Mouse (Mus musculus) right cerebral cortex, postnatal 14 days (tissue): ENCODE data around the gene Gna14.
A peak's percentile ranks its signal among the peaks of the same experiment; 100 is the strongest.

Experiments
- DNase-seq: peaks from one replicate; pipeline ENCODE4 v3.0.0; 2022

Gna14 gene

DNA sequence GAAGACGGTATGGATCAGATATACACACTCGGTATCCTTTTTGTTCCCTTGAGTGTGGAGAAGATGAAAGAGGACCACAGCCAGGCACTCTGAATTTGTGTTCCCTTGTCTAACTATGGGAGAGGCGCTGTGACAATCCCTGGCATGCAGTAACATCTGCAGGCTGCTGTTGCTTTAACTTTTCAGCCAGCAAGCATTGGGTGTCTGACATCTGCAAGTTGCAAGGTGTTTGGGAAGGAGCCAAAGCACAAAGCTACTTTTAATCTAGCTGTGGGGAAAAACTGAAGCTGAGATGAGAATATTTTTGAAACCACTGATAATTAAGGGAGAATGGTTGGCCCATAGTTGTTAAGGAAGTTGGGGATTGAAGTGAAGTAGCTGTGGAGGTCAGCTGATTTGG, 83.0 kb downstream of the Gna14 start:
- no peak for DNase-seq

DNA sequence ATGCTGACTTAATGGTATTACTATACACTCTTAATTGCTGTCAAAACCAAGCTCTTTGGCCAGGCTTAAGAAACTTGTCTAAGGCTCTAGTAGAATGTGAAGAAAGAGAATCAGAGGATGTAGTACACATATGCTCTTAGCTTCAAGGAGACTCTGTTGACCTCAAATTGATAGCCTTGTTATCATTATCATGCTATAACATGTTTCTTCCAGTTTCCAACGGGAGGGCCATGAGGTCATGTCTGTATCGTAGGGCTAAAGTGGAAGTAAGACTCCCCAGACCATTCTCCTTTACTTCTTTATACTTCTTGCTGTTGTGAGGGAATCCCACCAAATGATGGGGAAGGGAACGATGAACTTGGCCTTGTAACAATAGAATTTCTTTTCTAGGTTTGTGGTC, 85.0 kb downstream of the Gna14 start:
- DNase-seq, result no peak

DNA sequence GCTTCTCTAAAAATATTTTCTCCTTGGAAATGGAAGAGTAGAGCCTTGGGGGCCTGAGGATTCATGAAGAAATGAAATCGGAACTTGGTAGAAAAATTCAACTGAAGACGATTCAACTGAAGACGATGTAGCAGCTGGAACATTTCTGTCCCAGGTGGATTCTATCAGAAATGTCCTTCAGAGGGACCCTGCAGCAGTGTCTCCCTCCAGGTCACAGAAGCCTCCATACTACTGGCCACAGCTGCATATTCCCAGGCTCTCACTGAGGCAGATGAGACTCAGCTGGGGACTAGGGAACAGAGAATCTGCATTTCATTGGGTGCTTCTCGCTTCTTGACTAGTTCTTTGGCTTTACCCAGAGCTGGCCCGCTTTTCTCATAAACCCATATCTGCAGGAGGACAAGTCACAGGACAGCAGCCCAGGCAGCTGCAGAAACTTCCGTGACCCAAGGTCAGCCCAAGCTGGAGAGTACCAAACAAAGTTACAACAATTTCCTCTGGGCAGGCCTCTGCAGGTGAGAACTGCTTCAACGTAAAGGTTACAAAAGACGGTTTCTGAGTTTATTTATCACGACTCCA, 90.8 kb downstream of the Gna14 start:
- no peak for DNase-seq

DNA sequence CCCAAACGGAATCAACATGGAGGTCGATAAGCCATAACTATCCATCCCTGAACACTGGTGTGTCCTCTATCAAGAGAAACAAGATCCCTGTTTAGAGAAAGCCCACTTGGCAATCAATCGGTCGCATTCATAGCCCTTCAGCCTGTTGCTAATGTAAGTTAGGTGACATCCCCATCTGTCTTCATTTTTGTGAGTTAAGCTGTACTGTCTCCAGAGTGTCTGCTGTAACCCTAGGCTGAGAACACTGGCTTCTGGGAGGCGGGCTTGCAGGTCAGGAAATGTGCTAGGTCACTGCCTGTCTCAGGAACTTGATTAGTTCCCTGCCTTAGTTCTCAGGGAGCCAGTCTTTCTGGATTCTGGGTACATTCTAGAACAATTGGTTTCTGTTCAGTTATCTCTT, 91.5 kb downstream of the Gna14 start:
- no peak for DNase-seq

DNA sequence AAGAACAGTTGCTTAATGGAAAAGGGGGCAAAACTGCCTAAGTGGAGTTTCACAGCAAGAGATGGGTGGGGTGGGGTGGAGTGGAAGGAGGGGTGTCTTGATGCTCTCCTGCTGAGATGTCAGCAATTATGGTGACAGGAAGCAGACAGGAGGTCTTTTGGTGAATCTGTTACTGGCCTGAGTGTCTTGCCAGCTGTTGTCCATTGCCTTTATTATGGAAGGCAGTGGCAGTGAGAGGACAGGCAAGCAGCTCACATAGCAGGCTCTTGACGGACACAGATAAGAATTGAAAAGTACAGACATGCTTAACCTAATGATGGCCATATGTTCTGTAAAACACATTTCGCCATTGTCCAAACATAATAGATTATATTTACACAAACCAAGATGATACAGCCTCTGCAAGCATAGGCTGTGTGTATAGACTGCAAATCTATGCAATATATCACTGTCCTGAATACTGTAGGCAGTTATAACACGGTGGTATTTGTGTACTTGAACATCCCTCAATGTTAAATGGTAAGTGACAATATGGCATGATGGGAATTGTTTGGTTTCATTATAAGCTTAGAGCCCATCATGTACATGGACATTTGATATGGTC, 92.8 kb downstream of the Gna14 start:
- no peak for DNase-seq

DNA sequence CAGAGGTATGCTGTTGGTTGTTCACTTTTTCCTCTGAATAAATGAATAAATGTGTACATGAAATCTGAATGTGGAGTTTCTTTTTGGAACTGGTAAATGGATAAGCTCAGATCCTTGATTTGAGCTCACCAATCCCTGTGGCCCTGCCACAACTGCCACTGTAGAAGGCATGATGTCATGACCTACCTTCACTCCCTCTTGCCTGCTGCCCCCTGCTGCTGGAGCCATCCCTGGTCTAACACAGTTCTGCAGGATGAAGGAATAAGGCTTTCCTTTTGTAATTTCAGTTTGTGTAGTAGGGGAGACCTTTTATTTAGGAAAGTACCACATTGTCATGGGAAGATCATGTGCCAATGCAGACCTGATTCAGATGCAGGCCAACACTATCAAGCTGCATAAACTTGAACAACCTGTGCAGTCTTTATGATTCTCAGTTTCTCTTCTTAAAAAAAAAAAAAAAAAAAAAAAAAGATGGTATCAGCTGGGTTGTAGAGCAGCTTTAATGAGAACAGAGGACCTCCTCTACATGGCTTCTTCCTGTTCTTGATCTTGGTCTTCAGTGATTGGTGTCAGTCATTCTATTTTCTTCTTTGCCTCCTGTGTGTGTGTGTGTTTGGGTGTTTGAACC, 93.8 kb downstream of the Gna14 start:
- DNase-seq, result peak; percentile 6

DNA sequence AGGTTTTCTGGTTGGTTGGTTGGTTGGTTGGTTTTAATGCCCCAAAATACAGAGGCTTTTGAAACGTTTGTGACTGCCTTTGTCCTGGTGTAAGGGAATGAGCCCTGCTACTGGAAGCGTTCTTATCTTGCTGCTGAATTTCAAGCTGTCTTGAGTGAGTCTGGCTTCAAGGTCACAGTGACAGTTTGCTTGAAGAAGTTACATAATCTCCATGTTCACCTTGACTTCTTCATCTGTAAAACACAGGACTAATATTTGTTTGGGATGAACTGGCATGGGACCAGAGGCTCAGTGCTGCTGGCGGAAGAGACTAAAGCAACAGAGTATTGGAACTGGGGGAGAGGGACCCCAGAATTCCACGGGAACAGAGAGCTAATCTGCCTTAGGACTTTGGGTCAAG, 94.4 kb downstream of the Gna14 start:
- DNase-seq, result no peak

DNA sequence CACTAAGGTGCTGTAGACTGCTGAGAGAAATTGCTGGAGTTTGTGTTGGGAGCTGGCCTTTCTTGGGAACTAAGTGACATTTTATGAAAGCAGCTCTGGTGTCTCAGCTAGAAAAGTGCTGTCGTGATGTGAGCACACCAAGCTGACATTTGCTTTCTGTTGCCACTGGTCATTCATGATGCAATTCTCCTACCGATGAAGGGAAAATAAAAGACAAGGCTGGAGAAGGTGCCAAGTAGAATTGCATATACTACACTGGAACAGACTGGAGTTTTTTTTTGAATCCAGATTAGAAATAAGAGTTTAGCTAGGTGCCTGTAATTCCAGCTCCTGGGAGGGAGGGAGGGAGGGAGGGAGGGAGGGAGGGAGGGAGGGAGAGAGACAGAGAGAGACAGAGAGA, 98.7 kb downstream of the Gna14 start:
- no peak for DNase-seq

DNA sequence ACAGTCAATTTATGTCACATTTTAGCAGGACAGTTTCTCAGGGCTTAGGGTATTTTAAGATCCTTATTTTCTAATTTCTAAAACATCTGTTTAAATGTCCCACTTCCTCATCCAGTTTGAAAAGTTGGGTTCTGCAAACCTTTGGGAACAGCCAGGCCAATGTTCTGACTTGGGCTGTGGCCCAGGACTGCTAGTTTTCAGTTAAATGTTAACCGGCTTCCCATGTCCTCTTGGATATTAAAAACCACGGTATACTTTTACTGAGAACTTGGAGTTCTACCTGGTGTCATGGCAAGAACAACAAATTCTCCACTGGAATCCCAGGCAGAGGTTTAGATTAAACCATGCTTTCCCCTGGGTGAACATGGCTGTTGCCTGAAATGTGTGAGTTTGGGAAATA, 102.9 kb downstream of the Gna14 start:
- no peak for DNase-seq

DNA sequence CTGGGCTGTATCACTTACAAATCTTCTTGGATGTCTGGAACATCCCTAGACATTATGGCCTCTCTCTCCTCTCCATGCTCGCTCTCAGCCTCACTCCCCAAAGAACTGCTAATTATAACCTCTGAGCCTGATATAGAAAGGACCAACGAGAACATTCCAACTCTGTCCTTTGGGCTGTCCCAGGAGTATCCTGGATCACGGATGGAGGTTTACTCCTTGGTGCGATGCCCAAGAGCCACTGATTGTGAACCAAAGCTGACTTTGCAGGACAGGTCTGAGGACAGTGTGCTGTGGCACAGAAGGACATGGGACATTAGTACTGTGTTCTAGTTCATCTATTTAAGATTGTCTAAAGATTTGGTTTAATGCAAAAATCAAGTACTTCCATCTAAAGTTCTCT, 108.1 kb downstream of the Gna14 start:
- DNase-seq, result no peak

DNA sequence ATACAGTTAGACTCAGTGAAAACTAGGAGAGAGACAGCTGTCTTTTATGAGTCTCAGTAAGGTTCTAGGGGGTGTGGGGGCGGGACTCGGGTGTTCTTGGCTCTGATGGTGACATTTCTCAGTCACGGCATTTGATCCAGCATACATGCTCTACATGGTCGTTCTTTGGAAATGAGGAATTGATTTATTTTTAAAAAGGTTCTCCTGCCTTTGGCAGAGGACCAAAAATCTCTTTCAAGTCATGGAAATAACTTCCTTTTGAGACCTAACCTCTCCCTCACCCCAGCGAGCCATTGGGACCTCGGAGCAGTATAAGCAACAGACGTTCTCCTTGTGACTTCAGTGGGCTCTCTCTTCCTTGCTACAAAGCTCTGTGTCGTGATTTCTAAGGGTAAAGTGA, 121.4 kb downstream of the Gna14 start:
- DNase-seq, result no peak

DNA sequence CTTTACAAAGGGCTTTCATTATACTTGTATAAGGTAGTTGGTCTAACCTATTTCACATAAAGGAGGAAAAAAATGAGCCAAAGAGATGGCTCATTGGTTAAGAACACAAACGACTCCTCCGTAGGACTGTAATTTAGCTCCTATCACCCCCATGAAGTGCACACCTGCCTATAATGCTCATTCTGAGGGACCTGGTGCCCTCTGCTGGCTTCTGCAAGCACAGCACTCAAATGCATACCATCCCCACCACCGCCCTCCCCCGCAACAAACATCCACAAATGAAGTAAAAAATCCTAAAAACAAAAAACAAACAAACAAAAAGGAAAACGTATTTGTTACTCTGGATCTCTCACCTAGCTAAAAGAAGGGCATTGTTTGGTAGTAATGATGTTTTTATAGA, 122.4 kb downstream of the Gna14 start:
- no peak for DNase-seq

DNA sequence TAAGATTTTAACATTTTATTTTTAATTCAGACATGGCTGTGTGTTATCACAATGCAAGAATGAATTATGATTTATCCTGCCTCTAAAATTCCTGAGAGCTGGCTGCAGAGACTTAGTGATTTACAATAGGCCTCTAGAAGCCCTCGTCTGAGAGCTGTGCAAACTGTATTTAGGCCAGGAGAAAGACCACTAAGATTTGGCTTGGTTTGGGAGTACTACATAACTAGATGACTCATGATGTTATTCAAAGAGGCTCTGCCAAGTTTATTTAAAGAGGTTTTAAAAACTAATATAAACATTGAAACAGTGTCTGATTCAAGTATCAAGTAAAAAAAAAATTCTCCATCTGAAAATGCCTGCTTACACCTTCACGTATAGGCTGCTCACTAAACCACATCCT, 123.0 kb downstream of the Gna14 start:
- DNase-seq, result no peak

DNA sequence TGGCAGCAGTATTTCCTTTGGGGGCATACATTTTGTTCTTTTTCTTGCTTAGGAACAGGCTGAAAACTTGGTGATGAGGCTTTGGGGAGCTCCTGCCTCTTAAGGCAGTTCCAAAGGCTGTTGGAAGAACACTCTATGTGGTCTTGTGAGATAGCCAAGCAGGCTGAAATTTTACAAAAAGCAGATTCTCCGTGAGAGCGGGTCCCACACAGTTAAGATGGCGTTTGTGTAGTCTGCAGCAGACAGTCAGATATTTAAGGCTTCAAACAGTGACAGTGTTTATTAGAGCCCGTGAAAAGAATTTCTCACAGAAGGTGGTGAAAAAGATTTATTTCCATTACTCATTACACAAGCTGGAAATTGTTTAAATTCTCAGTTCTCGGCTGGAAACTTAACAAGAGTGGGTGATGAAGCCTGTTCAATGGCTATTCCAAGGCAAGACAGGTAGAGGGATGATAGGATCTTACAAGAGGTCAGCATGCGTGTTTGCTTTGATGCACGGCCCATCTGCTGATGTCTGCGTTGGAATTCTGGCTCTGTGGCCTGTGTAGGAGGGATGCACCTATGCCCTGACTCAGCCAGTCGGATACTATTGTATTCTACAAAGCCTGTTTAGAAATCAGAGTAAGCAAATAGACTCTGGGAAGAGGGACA, 123.8 kb downstream of the Gna14 start:
- no peak for DNase-seq

DNA sequence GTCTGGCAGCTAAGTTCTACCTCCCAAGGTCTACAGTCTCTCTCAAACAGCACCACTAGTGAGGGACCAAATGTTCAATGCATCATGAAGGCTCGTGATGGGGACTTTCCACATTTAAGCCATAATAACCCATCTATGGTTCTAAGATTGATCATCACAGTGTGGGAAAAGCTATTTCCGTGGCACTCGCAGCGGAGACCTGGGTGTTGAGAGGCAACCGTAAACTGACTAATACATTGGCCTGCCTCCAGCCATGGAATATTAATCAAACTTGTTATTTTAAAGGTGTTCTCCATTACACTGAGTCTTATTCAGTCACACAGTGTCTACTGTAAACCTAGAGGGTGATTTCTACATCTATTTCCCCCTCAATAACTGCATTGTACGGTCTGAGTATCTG, 127.1 kb downstream of the Gna14 start:
- no peak for DNase-seq

DNA sequence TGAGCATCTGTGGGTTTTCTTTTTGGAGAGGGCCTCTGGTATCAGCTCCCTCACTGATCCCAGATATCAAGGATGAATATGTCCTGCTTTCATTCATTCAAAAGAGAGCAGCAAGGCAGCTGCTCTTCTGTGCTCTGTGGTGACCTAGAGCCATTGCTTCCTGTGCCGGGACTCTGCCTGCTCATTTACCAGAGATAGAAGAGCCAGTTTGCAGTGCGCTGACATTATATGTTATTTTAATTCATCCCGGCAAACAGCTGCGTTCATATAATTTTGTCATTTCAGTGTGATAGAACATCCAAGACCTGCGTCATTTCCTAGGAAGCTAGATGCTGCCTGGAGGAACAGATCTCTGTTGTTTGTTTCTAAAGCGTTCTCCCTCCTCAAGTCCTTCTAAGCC, 141.2 kb downstream of the Gna14 start:
- no peak for DNase-seq

DNA sequence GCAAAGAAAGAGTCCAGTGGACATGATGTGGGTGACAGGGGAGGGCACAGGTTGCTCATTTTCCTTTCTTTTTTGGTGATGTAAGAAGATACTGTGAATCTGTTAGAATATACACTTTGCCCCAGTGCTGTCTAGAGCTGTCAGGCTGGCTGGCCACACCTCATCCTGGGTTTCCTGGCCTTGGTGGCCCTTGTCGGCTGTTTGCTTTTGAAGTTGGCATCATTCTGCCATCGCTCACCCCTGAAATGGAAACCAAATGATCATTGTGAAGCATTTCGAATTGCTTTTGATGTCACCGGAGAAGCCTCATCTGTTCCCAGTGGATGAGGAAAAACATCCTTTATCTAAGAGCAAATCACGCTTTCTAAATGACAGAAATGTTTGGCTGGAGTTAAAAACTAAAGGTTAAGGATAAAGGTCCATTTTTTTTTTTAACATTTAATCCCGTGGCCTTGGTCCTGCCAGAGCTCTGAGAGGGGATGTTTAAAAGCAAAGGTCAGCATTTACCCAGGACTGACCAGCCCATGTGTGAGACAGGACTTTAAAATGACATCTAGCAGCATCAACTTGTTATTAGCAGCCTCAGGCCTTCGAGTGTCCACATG, 144.2 kb downstream of the Gna14 start:
- DNase-seq, result no peak

DNA sequence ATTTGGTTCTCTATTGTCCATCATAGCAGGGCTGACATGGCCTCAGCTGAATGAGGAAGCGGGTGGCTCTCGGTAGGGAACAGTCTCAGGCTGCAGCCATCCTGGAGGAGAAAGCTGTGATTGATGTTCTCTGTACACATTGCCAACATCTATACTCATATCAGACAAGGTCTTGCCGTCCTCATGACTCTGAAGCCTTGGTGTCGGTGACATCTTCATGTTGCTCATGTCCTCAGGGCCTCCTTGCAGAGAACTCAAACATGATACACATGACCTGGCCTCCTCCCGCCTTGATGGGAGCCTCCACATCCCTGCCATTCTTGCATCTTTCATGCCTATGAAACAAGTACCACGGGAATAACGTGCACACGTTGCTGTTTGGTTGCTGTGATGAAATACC, 144.9 kb downstream of the Gna14 start:
- no peak for DNase-seq

DNA sequence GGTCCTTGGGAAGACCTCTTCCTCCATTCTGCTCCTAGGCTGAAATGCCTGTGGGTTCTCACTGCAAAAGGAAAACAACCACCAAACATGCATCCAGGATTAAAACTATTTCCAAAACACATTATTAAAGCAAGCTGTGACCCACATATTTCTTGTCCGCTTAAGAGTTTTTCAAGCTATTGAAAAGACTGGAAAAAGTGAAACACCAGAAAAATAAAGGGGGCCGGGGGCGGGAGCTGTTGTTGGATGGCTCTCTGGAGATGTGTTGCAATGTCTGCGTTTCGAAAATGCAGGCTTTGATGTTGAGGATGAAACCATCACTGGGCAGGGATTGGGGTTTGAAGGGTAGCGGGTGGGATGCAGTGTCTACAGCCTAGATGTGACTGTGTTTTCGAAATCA, 149.0 kb downstream of the Gna14 start:
- no peak for DNase-seq

DNA sequence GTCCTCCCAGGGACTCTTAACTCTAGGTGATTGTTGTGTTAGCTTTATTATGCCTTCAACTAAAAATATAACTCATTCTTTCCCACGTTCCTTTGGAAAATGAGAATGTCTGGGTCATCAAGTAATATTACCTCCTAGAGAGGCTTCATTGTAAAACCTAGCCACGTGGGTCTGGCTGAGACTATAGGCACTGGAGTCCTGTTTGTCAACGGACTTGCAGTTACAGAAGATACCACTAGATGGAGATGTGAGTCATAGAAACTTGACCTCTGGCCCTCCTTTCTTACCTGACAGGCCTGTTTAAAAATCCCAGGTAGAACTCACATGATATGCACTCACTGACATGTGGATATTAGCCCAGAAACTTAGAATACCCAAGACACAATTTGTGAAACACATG, 149.8 kb downstream of the Gna14 start:
- DNase-seq, result no peak

DNA sequence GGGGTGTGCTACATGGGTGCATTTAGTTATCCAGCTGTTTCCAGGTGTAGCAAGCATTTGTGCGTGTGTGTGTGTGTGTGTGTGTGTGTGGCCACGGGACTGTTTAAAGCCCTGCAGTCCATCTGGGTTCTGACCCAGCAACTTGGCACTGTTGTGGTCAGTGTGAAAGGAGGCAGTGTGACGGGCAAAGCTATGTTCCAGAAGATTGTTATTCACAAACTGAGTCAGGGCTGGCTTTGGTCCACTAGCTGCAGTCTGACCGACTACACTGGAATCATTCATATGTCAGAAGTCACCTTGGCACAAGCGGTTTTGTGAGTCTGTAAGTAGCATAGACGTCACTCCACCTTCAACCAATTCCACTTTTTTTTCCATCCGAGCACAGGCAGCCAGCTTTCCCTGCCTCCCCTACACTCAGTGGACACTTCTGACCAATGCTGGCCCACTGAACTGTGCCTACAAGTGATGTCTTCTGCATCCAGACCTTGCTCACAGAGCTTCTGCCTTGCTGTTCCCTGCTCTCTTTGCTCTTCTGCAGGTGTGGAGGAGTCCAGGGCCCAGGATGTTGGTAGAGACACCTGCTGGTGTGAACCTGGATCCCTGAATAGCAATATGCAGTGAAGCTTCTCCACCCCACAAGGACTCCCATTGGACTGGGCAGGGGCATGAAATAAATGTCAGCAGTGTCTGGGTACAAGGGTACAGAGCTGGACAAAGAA, 157.9 kb downstream of the Gna14 start:
- DNase-seq, result no peak

DNA sequence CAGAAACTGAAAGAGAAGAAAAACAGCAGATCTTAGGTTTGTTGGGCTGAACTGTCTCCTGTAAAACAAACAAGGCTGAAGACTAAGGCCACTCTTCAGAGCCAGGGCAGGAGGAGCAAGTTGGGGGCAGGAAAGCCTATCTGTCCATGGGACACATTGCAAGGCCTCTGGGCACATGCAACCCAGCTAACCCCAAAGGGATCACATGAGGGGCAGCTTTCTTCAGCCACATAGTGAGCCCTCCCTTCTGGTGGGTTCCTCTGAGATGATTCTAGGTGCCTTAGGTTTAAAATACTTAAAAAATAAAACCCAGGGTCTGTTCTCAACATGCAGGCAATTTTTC, 158.4 kb downstream of the Gna14 start:
- DNase-seq, result no peak

DNA sequence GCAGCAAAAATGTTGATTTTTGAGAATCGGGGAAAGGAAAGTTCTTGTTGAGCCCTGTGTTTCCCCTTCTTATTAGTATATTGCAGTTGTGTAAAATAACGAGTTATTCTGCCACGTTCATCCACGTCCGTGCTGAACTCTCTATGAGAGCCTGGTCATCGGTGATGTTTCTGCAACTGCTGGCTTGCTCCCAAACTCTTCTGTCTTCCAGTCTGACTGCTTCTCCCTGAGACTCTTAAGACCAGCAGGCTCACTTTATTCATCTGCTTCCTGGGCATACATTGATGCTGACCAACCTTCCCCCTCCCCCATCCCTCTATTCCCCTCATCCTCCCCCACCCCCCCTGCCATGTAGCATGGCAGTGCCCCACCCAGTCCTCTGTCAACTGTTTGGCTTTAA, 161.7 kb downstream of the Gna14 start:
- DNase-seq, result no peak
